Mouse (Mus musculus) cerebellum, adult 18-20 months (tissue): ENCODE measurements around the gene Pax4.

Source experiments
- DNase-seq, 2 experiments: peaks; one replicate each; pipeline ENCODE4 v3.0.0; 2021

Gene Pax4

DNA sequence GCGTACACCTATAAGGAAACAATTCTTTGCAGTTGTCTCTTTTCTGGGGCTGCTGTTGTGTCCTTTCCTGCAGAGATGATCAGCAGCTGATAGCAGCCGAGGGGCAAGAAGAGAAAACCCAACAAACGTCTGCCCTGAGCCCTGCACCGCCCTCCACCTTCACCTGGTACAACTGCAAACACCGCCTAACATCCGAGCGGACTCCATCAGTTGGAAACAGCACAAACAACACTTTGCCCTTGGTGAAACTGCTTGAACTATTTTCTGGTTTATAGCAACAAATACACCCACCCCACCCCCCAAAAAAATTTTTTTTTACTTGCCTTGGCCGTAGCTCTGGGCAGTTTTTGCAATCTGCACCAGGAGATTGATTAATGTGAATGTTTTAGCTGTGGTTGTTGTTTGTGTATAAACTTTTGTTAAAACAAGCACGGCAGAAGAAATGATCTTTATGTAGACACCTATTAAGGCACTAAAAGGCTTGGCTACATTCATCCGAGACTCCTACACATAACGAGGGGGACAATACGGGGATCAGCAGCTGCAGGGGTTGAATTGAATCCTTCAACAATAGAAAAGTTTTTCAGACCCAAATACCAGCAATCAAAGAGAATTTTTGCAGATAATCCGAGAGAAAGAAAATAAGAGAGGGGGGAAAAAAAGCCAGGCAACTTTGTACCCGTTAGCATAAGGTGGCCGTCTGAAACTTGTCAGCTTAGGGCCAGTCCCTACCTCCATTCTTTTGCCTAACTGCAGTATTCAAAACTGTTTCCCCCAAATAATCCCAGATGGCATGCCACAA, 52.9 kb downstream of the Pax4 start:
- no peak for DNase-seq
